Mouse (Mus musculus): ENCODE measurements at regions not wholly inside any gene's neighbourhood (a gene's known extent, or its start where the extent isn't known, plus 50 kb on each side); places are given as distances from the start of the nearest gene placed in this dataset.

DNA sequence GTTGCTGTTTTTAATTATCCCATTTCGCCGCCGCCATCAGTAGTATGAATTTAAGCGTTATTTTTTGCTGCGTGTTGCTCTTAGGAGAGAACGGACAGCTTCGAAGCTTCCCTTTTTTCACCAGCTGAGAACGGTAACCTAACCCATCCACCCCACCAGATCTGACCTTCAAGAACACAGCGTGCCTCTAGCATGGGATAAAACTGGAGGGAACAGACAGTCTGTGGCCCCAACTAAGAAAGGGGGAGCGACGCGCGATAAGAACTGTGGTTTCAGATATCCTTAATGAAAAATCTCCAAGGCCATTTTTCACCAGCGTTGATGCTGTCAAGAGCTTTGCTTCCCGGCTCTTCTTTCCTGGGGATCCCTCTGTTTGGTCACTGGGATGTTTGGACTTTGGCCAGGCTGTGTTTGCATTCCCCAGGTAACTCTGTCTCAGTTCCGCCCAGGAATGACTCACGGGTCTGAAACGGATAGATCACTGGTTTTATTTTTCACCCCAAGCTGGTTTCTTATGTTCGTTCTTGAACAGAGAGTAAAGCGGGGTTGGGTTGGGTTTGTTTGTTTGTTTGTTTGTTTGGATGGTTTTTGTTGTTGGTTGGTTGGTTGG lies 184.1 kb upstream of the Fn1 start:
- no peak for DNase-seq (ENCODE audit: low spot score)

DNA sequence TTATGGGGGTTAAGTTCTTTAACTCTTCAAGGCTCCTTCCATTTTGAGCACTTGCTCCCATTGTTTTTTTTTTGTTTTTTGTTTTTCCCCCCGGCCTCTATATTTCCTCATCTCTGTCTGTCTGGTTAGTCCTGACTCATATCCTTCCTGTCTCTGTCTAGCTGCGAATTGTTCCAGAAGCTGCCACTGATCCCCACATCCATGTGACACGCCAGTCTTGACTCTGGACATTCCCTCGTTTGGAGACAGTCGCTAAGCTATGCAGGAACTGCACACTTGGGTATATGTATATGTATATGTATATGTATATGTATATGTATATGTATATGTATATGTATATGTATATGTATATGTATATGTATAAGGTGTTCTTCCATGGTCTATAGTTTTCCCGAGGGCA lies 177.4 kb upstream of the Fn1 start:
- DNase-seq (ENCODE audit: low spot score): no peak

DNA sequence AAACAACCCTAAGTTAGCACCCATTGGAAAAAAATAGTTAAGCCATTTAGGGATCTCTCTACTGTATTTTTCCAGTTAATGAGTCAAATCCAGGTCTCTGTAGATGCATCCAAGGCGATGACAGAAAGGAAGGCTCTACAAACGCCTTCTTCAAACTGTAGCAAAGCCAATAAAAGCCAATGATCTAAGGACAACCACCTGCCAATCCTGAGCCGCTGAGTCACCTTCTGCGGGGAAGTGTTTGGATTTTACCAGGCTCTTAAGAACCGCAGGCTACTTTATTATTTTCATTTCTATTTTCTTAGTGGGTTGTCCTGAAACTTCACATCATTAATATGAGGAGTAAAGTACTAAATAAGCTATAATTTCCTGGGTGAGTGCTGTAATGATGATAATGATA lies 171.4 kb upstream of the Fn1 start:
- DNase-seq (ENCODE audit: low spot score): no peak

GRCm38 (mm10) chr1:71822123-71822522 lies 169.1 kb upstream of the Fn1 start:
- DNase-seq (ENCODE audit: low spot score): no peak

GRCm38 (mm10) chr1:71821099-71821498 lies 168.1 kb upstream of the Fn1 start:
- no peak for DNase-seq (ENCODE audit: low spot score)

- no peak for DNase-seq (ENCODE audit: low spot score)
Observed at GRCm38 (mm10) chr1:71816306-71816705, 163.3 kb upstream of the Fn1 start.

- DNase-seq (ENCODE audit: low spot score): no peak
Observed at GRCm38 (mm10) chr1:71814141-71814540, 161.1 kb upstream of the Fn1 start.

DNA sequence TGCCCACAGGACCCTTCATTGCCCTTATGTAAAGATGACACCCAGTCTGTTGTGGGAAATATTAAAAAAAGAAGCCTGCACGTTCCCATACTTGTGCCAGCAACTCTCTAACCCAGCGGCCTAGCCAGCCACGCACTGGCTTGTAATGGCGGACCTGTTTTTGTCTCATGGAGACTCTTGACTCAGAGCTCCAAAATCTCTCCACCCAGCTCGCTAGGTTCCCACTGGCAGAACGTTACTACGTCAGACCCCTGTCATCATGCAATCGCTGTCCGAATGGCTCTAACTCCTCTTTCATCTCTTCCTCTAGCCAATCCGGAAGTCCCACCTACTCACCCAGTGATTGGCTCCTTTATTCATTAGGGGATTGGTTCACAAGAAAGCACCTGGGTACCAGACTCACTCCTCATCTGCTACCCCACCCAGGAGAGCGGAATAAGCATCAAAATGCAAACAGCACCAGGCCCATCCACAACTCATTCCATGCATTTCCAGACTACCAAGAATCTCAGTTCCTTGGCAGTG lies 159.2 kb upstream of the Fn1 start:
- DNase-seq (ENCODE audit: low spot score): no peak

DNA sequence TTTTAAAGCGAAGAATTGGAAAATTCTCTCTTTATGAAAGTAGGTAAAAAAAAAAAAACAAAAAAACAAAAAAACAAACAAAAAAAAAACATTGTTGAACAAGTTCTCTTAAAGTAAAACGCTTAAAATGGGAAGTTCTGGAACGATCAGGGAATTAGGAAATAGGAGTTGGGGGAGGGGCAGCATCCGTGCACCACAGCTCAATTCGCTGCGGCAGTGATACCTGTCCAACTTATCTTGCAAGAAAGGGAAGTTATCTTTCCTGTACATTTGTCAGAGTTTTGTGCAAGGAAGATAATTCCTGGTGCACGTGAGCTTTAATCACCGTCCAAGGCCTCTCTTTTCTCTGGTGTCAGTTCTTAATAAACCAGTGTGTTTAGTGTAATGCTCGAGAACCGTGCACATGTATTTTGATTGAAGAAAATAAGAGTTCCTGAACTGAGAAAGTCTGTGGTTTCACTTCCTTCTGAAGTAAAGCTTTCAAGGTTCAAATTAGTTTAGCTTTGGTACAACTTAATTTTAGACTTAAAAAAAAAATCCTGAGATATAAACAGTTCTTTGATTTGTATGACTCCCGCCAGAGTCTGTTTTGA lies 158.3 kb upstream of the Fn1 start:
- DNase-seq (ENCODE audit: low spot score): no peak

GRCm38 (mm10) chr1:71808005-71808404 lies 155.0 kb upstream of the Fn1 start:
- no peak for DNase-seq (ENCODE audit: low spot score)

GRCm38 (mm10) chr1:71807586-71807985 lies 154.6 kb upstream of the Fn1 start:
- DNase-seq (ENCODE audit: low spot score): no peak

DNA sequence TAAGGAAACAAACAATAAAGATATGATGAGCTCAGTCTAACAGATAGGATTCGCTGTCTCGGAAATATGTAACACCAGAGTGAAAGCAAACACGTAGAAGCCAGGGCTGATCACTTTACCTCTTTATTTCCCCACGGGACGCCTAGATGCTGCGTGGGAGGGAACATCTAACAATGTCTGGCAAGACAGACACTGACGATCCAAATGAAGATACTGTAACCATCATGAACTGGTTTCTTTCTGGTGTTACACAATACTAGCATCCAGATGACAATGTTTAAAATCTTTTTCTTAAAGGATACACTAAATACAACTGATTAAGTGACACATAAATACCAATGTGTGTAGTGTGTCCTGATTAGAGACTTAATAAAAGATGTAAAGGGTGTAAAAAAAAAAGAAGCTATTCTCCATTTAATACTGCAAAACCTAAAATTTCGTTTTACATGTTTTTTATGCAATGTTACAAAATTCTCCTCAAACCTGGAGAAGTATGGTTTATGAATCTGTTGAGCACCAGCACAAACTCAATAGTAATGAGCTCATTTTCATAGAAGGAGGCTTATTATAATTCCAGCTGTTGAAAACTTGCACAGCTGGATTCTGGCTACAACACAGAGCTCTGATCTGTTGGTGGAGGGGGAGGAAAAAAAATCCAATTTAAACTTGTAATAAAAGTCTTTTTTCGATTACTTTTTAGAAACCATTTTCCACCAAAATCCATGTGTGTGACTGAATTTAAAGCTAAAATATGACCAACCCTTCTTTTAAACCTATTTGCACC lies 148.5 kb upstream of the Fn1 start:
- no peak for DNase-seq (ENCODE audit: low spot score)

- no peak for DNase-seq (ENCODE audit: low spot score)
Observed at GRCm38 (mm10) chr1:71800581-71800980, 147.6 kb upstream of the Fn1 start.

- DNase-seq (ENCODE audit: low spot score): no peak
Observed at GRCm38 (mm10) chr1:71798636-71799035, 145.6 kb upstream of the Fn1 start.

GRCm38 (mm10) chr1:71788408-71788807 lies 135.4 kb upstream of the Fn1 start:
- no peak for DNase-seq (ENCODE audit: low spot score)

DNA sequence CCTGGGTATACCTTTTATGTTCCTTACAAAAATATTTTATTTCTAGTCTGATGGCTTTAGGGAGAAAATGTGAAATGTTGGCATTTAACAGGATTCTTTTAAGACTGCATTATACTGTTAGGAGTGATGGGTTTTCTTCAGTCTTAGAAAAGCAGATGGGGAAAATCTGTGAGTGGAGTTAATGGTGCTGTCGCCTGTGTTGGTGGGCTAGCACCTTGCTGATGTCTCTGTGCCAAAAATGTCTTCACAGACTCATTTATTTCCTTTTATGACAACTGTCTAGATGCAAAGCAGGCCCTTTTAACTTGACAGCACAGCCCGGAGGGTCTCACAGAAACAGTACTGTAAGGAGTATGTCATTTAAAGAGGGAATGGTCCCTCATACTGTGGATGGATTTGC lies 131.9 kb upstream of the Fn1 start:
- no peak for DNase-seq (ENCODE audit: low spot score)

DNA sequence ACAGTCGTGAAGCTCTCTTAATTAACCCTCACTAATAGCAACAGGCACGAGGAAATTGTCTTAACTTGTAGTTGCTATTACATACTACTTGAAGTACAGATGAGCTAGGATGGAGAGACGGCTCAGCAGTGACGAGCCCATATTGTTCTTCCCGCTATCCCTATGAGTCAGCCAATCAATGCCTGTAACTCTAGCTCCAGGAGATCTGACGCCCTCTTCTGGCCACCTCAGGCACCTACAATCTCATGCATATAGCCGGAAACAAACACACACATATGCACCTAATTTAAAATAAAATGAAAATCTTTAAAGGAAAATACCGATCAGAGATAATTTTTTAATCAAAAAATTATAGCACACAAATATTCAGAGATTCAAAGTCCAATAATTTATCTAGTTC lies 125.3 kb upstream of the Fn1 start:
- no peak for DNase-seq (ENCODE audit: low spot score)

DNA sequence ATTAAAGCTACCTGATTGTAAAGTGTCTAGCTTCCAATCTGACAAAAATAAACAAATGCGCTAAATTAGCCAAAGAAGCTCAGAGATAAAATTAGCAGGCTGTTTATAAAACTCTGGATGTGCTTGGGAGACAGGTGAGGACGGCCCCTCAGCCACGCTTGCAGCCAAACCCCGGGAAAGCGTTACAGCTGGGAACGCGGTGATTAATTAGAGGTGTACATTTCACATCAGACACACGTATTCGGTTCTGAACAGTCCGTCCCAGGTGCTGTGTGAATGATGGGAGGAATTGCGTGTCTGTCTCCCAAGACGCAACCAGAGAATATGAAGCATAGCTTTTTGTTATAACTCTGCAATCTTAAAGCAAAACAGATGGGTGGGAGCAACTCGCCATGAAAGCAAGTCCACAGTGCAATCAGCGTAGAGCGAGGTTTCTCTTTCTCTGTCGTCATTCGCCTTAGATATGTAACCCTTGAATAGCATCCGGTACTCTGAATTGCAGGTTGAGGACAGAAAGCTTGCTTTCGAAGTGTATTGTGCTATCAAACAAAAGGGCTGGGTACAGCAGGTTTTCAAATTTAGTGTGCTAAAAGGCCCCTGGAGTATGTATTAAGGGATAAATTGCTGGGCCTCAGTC lies 123.0 kb upstream of the Fn1 start:
- no peak for DNase-seq (ENCODE audit: low spot score)

GRCm38 (mm10) chr1:71772526-71772925 lies 119.5 kb upstream of the Fn1 start:
- no peak for DNase-seq (ENCODE audit: low spot score)

GRCm38 (mm10) chr1:71771798-71772197 lies 118.8 kb upstream of the Fn1 start:
- DNase-seq (ENCODE audit: low spot score): no peak

- DNase-seq (ENCODE audit: low spot score): no peak
Observed at GRCm38 (mm10) chr1:71769595-71769994, 116.6 kb upstream of the Fn1 start.

GRCm38 (mm10) chr1:71767705-71768104 lies 114.7 kb upstream of the Fn1 start:
- no peak for DNase-seq (ENCODE audit: low spot score)

DNA sequence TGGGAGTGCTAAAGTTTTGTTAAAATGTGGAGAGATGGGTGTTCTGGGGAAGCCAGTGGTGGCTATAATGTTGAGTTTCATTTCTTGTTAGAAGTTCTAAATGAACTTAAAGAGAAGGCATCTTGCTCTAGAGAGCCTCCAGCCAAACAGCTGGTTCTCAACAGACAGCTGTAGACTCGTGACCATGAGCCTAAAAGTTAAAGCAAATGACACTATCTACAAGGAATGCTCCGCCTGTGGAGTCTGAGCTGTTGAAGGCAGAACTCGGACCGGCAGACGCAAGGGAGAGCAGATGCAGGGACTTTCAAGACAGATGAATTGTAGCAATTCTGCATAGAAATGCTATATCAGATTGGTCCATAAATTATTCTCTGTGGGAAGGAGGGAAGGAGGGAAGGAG lies 114.1 kb upstream of the Fn1 start:
- DNase-seq (ENCODE audit: low spot score): no peak

Measured in left cerebral cortex, adult 11 months (tissue).